Mouse (Mus musculus) erythroid progenitor cell, adult 5-6 weeks (primary cell): ENCODE measurements around the gene Csf2rb. TPM values are rescaled to one million over a fixed set of nuclear protein-coding genes. Genes with fewer than 3 reads are reported as not detected.
"Not testable (repeated sequence)": the region's sequence is repeated elsewhere in the genome, so short reads cannot be mapped to it uniquely, and the experiment has no call there.

Experiments
- ATAC-seq: replicated peaks from 2 replicates; pipeline ENCODE4 v1.8.0; 2016; ENCODE audit warnings: moderate number of reproducible peaks, mild to moderate bottlenecking, moderate TSS enrichment, inconsistent platforms; ENCODE audit not compliant: poor library complexity, low FRiP score, severe bottlenecking
- total RNA-seq, 2 experiments: library from RNA; stranded (forward) in 1 of 2; stranded (reverse) in 1 of 2; fragments of 150-400 nt in 1 of 2; fragments of 186-747, 209-891 nt in 1 of 2; gene quantifications; 2 replicates each; pipeline versions ENCODE4 v1.2.3 to v1.2.4; 2015 to 2017; ENCODE audit warnings: low replicate concordance in 2 of 2

Csf2rb gene
- total RNA-seq, 2 experiments from 2014 or later, result 6.8 to 12.6 TPM

DNA sequence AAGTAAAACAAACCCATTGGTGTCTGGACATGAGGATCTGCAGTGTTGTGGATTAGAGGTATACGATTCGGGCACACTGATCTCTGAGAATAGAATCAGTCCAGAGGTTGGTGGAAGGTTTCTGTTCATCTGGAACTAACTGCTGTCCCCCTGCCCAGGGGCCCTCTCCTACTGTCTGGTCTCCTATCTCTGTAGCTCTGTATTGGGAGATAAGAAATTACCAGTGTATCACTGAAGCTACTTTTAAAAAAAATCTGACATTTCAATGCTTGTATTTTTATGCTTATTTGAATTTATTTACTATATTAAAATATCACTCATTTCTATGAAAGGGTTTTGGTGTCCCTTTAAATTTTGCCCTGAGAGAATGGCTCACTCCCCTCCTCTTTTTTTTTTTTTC, 1.3 kb upstream of the Csf2rb start:
- no peak for ATAC-seq

DNA sequence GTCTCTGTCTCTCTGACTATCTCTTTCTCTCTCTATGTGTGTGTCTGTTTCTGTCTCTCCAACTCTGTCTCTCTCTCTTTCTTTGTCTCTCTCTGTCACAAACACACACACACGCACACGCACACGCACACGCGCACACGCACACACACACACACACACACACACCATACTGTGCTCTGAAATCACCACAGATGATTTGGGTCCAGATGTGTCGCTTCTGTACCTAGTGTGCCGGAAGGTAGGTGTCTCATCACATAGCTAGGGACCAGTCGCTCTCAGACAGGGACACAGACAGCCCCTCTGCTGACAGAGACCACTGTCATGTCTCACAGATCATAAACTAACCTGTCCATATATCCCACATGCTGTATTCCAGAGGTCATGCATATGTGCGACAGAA, 1.2 kb downstream of the Csf2rb start:
- ATAC-seq, result no peak

DNA sequence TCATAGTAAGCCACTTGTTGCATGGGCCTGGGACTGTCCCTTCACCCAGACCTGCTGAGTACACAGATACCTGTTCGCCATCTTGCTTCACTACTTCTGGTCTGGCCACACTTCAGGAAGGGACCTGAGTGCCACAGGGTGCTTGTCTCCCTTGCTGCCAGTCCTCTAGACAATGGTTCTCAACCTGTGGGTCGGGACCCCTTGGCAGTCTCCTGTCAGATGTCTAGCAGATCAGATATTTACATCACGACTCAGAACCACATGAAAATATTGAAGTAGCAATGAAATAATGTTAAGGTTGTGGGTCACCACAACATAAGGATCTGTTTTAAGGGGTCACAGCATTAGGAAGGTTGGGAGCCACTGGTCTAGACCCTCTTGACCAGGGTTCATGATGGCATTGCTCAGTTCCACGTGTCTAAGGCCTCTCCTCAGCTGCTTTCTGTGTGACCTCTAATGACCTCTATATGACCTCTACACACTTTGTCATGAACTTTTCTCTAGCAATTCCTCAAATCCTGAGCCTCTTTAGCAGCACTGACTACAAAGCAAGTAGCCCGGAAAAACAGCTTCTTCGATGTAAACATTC, 2.3 kb downstream of the Csf2rb start:
- ATAC-seq, result not testable (repeated sequence)

DNA sequence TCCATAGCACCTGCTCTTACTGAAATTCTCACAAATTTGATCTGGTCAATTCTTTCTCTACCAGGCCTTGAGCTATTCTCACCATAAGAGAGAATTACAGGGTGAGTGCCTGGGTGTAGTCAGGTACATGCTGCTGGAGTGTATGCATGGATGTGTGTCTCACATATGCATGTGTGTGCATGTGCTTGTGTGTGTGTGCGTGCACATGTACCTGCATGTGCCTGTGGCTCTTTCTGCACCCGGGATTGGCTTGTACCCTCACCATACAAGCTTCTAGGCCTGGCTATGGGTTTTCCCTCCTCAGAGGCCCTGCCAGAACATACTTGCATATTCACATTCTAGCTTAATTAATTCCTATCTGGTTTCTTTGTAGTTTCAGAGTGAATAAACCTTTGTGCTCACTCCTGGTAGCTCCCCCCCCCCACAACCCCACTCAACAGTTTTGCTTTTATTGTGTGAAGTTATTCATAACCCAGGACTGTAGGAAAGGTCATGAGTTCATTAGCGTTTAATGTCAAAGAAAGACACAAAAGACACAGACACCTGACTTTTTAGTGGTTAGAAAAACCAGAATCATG, 3.1 kb downstream of the Csf2rb start:
- no peak for ATAC-seq

DNA sequence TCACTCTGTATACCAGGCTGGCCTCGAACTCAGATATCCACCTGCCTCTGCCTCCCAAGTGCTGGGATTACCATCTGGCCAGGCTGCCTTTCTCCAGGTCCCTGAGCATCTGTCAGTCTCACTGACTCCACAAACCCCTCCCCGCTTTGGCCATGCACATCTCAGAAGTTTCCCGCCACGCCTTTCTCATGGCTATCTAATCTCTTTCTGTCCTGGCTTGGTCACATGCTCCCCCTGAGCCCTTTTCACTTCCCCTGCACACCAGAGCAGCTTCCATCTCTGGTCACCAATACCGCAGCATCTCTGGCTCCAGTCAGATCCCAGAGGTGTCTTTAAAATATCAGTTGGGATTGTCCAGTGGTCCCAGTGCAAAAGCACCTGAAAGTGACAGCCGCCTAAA, 4.4 kb downstream of the Csf2rb start:
- not testable (repeated sequence) for ATAC-seq

DNA sequence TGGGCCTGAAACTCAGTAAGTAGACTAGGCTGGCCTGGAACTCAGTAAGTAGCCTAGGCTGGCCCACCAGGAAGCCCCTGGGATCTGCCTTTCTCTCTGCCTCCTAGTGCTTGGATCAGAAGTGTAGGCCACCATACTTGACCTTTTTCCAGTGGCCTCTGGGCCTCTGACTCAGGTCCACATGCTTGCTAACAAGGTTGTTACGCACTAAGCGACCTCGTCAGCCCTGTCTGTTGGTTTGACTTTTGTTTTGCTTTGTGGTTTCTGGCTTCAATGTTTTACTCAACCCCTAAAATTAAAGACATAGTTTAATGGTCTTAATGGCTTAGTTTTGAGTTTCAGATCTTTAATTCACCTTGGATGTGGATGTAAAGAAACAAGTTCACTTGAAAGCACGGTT, 5.2 kb downstream of the Csf2rb start:
- ATAC-seq, result no peak

DNA sequence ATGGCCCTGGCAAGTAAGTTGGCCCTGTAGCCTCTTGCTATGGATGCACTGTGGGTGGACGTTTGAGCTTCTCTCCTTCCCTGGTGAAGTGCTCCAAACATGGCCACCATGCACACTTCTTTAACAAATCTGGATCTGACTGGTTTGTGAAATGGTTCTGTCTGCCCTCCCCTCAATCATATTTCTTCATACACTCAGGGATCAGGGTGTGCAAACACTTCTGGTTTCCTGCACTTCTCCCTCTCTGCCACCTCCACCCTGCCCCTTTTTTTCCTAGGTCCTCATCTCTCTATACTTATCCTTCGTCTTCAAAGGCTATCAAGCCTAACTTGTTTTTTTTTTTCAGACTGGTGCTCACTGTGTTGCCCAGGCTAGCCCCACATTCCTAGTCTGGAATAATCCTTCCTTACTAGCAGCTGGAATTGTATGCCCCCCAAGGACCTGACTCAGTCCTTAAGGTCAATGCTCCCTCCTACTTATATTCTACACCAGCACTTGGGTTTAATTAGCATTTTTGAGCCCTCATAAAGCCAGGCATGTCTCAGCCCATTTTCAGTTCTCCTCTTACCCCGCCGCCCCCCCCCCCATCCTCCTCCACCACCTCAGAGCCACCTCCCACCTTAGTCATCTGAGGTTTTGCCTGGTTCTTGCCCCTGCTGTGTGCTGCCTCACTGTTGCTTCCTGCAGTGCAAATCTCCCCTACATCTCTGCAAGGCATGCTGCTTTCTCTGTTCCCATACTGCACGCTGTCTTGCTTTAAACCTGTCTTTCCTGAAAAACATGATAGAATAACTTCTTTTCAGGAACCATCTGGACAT, 6.2 kb downstream of the Csf2rb start:
- ATAC-seq, result no peak

DNA sequence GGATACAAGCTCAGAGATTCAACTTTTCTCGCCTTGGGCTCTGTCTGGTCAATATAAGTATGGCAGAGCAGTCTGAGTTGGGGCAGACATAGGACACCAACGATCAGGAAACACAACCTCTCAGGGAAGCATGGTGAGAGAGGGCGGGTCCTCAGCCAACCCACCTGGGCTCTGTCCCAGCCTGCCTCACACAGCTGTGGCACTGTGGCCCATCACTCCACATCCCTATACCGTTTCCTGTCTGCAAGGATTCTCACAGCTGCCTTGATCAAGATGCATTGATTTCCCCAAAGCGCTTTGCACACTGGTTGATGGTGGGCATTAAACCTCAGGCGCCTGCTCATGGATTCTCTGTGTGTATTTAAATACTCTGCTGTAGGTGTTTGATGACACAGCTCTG, 7.4 kb downstream of the Csf2rb start:
- no peak for ATAC-seq

DNA sequence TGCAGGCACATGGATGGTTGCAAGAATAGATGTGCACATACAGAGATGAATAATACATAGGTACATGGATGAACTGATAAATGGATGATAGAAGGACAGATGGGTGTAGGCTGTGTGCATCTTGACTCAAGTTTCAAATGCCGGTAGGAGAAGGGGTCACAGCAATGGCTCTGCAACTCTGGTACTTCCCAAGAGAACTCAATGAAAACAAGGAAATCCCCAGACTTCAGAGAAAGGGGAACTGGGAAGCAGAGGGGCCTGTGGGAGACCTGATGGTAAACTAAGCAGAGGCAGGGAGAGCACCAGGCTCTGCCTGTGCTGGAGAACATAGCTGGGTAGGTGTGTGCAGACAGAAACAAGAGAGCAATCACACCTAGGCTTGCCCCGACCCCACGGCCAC, 8.8 kb downstream of the Csf2rb start:
- ATAC-seq, result no peak

DNA sequence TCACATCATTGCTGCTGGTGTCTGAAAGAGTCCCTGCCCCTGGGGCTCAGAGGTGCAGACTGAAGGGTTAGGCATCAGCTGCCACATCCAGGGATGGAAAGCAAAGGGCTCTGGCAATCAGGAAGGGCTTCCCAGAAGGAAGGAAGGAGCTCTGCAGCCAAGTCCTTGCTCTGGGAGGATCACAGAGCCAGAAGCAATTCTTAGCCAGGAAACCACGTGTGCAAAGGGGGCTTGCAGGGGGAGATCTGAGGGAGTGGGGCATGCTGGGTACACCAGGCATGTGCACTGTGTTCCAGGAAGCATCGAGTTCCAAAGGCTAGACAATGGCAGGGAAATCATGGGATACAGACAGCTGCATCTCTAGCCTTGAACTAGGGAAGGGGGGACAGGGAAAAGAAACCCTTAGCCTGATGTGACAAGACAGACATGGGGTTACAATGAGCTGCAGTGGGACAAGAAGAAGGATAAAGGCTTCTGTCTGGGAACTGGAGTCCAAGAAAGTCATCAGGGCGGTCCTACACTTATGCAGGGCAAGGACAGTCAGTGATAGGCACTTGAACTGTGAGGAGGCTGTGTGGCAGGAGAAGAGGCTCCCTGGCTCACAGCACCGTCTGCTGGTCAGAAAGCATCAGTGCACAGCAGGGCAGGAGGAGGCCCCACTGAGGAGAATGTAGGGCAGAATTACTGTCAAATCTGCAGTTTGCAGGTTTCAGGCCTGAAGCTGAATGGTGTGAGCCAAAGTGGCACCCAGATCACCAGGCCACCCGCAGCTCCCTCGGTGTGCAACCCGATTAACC, 14.3 kb downstream of the Csf2rb start:
- ATAC-seq, result 0 out of 2 replicates have a peak, but pooled peaks have one; percentile 41

DNA sequence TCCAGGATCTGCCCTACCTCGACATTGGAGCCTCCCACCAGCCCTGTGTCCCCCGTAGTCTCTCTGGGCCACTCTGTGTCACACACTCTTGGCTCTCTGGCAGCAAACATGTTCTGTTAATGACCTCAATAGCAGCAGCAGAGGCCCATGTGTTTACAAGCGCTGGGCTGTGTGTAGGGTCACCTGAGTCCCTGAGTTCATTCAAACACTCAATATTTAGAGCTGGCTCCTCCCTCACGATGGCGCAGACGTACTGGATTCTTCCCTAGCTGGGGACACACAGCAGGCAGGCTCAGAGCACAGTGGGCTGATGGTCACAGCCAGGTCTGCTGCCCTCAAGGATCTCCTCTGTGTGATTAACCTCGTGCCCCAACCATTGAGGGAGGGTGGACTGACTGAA, 15.4 kb downstream of the Csf2rb start:
- ATAC-seq, result not testable (repeated sequence)

DNA sequence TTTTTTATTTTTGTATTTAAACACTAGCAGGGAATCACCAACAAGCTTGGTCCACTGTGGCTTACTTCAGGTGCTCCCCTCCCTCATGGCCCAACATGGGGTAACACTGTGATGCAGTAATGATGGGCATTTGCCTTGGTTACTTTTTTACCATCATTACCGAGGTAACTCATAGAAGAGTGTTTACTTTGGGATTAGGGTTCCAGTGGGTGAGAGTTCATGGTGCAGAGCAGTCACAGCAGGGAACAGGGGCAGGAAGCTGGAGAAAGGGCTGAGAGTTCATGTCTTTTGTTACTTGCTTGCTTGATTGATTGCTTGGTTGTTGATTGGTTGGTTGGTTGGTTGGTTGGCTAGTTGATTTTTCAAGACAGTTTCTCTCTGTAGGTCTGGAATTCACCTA, 18.1 kb downstream of the Csf2rb start:
- ATAC-seq, result no peak

DNA sequence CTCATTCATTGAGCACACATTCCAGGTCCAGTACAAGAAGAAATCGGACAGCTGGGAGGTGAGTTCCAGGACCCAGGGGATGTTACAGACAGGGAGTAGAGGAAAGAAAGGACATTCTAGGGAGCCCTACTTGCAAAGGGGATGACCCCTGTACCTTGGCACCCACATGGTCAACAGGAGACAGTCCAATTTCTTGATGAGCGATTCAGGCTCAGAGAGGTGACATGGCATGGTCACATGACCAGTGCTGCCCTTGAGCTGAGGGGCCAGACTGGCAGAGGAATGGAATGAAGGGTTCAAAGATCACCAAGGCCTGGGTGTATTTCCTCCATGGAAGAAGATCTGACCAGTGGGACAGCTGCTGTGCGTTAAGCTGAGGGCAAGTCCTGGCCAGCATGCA, 19.0 kb downstream of the Csf2rb start:
- ATAC-seq, result no peak

DNA sequence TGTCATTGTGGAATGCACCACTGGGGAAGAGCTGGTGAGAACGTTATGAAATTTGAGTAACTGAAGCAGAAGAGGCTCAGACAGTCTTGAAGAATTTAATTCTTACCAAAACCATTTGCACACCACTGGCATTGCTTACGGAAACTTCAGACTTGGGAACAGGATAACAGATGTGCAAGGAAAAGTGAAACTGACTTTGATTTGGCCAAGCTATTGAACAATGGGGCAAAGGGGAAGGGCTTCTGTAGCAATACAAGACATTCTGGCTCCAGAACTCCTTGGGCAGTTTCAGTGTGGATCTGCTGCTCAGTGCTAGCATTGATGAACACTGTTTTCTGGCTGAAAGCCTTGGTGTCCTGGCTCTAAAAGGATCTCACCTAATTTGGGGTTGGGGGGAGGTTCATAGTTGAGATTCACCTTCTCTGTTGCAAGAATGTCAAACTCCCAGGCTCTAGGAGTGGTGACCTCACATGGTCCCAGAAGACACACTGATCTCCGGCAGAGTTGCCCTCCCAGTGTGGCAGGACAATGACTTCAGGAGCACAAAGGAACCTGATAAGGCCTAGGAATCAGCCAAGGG, 26.1 kb downstream of the Csf2rb start:
- no peak for ATAC-seq

DNA sequence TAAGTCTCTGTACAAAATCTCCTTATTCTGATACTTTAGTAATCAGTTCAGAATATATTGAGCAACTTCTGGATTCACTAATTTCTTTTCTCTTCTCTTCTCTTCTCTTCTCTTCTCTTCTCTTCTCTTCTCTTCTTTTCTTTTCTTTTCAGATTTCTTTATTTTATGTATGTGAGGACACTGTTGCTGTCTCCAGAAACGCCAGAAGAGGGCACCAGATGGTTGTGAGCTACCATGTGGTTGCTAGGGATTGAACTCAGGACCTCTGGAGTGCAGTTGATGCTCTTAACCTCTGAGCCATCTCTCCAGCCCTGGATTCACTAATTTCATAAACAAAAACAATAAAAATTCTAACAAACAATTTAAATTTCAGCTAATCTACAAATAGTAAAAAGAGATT, 29.4 kb downstream of the Csf2rb start:
- ATAC-seq, result no peak

DNA sequence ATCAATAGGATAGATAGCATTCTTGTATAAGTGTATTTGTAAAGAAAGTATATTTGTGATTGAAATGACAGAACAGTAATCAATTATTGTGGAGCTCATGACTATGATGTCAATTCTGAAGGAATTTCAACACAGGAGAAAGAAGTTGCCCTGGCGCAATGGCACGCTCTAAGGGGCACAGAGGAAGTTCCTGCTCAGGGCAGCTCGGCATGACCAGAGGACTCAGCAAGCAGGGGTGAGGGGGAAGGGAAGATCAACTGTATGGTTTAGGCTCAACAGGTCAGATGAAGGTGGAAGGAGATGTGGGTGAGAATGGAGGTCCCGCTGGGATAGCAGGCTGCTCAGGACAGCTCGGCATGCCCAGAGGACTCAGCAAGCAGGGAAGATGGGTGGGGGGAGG, 30.0 kb downstream of the Csf2rb start:
- no peak for ATAC-seq

DNA sequence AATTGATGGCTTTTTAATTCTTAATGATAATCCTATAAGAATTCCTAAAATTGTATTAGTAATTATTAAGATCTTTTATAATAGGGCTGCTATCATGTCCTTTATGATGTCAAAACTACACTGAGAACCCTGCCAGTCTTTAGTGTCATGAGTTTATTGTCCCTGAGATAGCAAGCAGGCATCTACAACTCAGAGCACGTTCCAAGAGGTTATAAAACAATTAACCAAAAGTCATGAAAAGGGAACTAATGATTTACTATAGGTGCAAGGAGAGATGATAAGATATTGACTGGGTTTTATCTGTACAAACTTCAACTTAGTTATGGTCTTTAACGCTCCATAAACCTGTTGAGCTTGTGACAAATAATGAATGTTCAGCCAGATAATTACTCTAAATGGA, 40.4 kb downstream of the Csf2rb start:
- no peak for ATAC-seq

DNA sequence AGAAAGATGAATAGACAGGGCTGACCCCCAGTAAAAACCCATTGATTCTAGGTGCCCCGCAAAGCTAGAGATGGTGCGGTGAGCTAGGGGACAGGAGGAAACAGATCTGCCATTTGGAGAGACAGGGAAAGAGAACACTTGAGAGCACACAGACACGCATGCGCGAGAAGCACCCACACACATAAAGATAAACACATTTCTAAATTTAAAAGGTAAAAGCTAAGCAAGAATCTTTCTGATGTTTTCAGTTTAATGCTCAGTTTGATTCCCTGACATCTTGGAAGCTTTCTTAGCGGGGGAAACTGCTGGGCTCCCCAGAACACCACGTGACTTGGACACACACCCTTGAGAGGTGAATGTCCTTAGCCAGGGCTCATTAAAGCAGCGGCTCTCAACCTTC, 41.3 kb downstream of the Csf2rb start:
- no peak for ATAC-seq

DNA sequence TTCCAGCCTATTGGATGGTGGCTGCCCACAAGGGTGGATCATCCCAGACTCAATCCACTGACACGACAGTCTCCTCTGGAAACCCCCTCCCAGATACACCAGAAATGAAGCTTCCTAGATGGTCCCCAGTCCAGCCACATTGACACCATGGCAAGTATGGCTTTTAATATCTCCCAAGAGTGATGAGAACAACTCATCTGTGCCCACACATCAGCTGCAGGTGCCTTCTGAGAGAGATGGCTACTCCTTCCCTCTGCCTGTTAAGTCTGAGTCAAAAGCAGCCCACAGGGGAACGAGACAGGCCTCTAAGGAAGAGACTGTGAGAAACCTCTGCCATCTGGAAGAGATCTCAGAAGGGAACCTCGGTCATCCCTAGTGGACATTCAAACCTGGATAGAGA, 42.3 kb downstream of the Csf2rb start:
- no peak for ATAC-seq

DNA sequence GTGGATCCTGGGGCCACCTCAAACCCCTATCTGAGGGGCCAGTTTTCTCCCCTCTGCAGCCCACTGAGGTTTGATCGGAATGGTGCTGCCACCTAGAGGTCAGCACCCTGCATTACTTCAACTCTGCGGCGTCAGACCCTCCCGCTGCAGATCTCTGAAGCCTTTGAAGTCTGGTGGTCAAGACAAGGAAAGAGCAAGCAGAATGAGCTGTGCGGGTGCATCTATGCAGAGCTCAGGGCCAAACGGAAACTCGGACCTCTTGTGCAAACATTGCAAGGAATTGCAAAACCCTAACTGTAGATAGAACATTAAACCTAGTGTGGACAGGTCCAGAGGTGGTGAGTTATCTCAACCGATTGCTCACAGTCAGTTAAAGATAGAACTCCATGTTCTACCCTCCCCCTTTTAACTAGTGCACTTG, 43.4 kb downstream of the Csf2rb start:
- peak; percentile 59; the same call in 1 of the 2 replicates for ATAC-seq
